ENCODE assay signal across 20 mouse cellular contexts in genomic region chr8:23511264-23511663, GRCm38 (mm10).
DNase-seq lines count a peak whose midpoint lies in the region; ATAC-seq and TF ChIP-seq lines count a peak whose summit lies in the region.
"Had no signal": no experiment of that assay in that cellular context is flagged by ENCODE, and none has a peak within 500 bp of the region (broad histone marks: within the 10 kb centered on the region; RNA-seq: fewer than 3 reads in every experiment).

No protein-coding gene starts in this region.

- DNase-seq in gastrocnemius, postnatal 25 days = peak; percentile 13
- DNase-seq in gastrocnemius, adult 8-10 months (ENCODE audit: low spot score in 2 of 2) = no peak
- DNase-seq in lung, postnatal 0 days (ENCODE audit: low spot score) = peak; percentile 74
- DNase-seq in lung, postnatal 4 days = no peak
- peak; percentile 93 for DNase-seq in fat pad, adult 2 months (ENCODE audit: extremely low read depth, low read depth, low spot score)
- no peak for DNase-seq in thymus, adult 2 months
- no peak for DNase-seq in kidney, adult 8-10 months
- DNase-seq: cerebellum, adult 2 months; cerebellum, postnatal 36 days; kidney, adult 9 months; midbrain, embryonic 14.5 days; thymus, postnatal 36 days had no signal

- H3K36me3 ChIP-seq in lung, postnatal 0 days (ENCODE audit: insufficient read depth, low read length) = no peaks in the 10 kb centered on the region
- H3K36me3 ChIP-seq in stomach, embryonic 16.5 days (ENCODE audit: control insufficient read depth, insufficient read depth, low read length) = no peaks in the 10 kb centered on the region
- H3K36me3 ChIP-seq in thymus, adult 2 months (ENCODE audit: control insufficient read depth, insufficient read depth, low read length) = no peaks in the 10 kb centered on the region
- H3K36me3 ChIP-seq: limb, embryonic 10.5 days; stomach, embryonic 15.5 days had no signal

- H3K4me2 ChIP-seq in lung, postnatal 0 days (replicated peaks; ENCODE audit: low read depth, low read length) = no peak overlapping the region
- H3K4me2 ChIP-seq in stomach, embryonic 16.5 days (ENCODE audit: low read depth, low read length) = no peak overlapping the region
- H3K4me2 ChIP-seq: forebrain, embryonic 13.5 days; hindbrain, embryonic 14.5 days; lung, embryonic 14.5 days; stomach, embryonic 15.5 days had no signal

- H3K4me3 ChIP-seq in lung, postnatal 0 days (ENCODE audit: low read depth, low read length) = no peak overlapping the region
- H3K4me3 ChIP-seq in stomach, embryonic 16.5 days (replicated peaks; ENCODE audit: low read length) = no peak overlapping the region
- no peak overlapping the region for H3K4me3 ChIP-seq in thymus, adult 2 months (ENCODE audit: control insufficient read depth, insufficient read depth, low read length)
- H3K4me3 ChIP-seq: forebrain, embryonic 13.5 days; heart, adult 2 months; limb, embryonic 10.5 days; megakaryocyte, embryonic 14.5 days; stomach, embryonic 15.5 days had no signal

- H3K9ac ChIP-seq in lung, postnatal 0 days (replicated peaks; ENCODE audit: low read depth) = no peak overlapping the region
- H3K9ac ChIP-seq in stomach, embryonic 16.5 days (ENCODE audit: low read length) = no peak overlapping the region
- H3K9ac ChIP-seq: forebrain, embryonic 13.5 days; hindbrain, embryonic 14.5 days; lung, embryonic 14.5 days; stomach, embryonic 15.5 days had no signal

- 0 out of 2 replicates have a peak, but pooled peaks cover 3% of the 10 kb centered on the region for H3K4me1 ChIP-seq in lung, postnatal 0 days (ENCODE audit: insufficient read depth, low read depth, low read length)
- no peaks in the 10 kb centered on the region for H3K4me1 ChIP-seq in stomach, embryonic 16.5 days (ENCODE audit: control insufficient read depth, insufficient read depth, low read length)
- H3K4me1 ChIP-seq in thymus, adult 2 months (replicated peaks; ENCODE audit: control insufficient read depth, insufficient read depth, low read length) = no peaks in the 10 kb centered on the region
- H3K4me1 ChIP-seq: forebrain, embryonic 13.5 days; megakaryocyte, embryonic 14.5 days had no signal

- no peak for TF ChIP-seq EP300 in lung, postnatal 0 days (IDR thresholded peaks at IDR 0.05)

- H3K9me3 ChIP-seq in lung, postnatal 0 days (ENCODE audit: low read length) = no peaks in the 10 kb centered on the region
- H3K9me3 ChIP-seq in stomach, embryonic 16.5 days (replicated peaks; ENCODE audit: control insufficient read depth, low read length) = no peaks in the 10 kb centered on the region
- H3K9me3 ChIP-seq: forebrain, embryonic 13.5 days; limb, embryonic 10.5 days; stomach, embryonic 15.5 days had no signal

- WGBS in lung, postnatal 0 days = 57% methylated on average over 1 of the region's 1 CpGs
- 56% methylated on average over 1 of the region's 1 CpGs for WGBS in stomach, embryonic 16.5 days
- 91% methylated on average over 1 of the region's 1 CpGs for WGBS in thymus, adult 2 months

- no peaks in the 10 kb centered on the region for H3K27me3 ChIP-seq in lung, postnatal 0 days (replicated peaks; ENCODE audit: insufficient read depth, low read length)
- no peaks in the 10 kb centered on the region for H3K27me3 ChIP-seq in stomach, embryonic 16.5 days (ENCODE audit: control insufficient read depth, insufficient read depth, low read length)
- no peaks in the 10 kb centered on the region for H3K27me3 ChIP-seq in thymus, adult 2 months (ENCODE audit: control insufficient read depth, insufficient read depth, low read length)
- H3K27me3 ChIP-seq: forebrain, embryonic 13.5 days; megakaryocyte, embryonic 14.5 days; stomach, embryonic 15.5 days had no signal

- no peak for TF ChIP-seq POLR2A in thymus, adult 2 months (IDR thresholded peaks at IDR 0.05; ENCODE audit: control insufficient read depth, extremely low read depth, insufficient read depth, low read length, poor library complexity)

- TF ChIP-seq CTCF in lung, postnatal 0 days (IDR thresholded peaks at IDR 0.05) = no peak
- no peak for TF ChIP-seq CTCF in thymus, adult 2 months (IDR thresholded peaks at IDR 0.05; ENCODE audit: borderline replicate concordance, control insufficient read depth, extremely low read depth, insufficient read depth, low read length, poor library complexity)

- ATAC-seq in lung, postnatal 0 days = peak; percentile 81
- ATAC-seq in stomach, embryonic 16.5 days (ENCODE audit: insufficient read depth, low FRiP score) = peak; percentile 47; the same call in 1 of the 2 replicates
- ATAC-seq: forebrain, embryonic 13.5 days had no signal

- H3K27ac ChIP-seq in lung, postnatal 0 days (ENCODE audit: low read length) = peak overlapping the region; percentile 9; the same call in 1 of the 2 replicates
- no peak overlapping the region for H3K27ac ChIP-seq in stomach, embryonic 16.5 days (ENCODE audit: low read length)
- H3K27ac ChIP-seq in thymus, adult 2 months (ENCODE audit: control insufficient read depth, insufficient read depth, low read length) = no peak overlapping the region
- H3K27ac ChIP-seq: forebrain, embryonic 13.5 days; heart, adult 2 months; hindbrain, embryonic 14.5 days; stomach, embryonic 15.5 days had no signal

Comparison
In these comparisons a context has a peak if more than half of its experiments do, and no peak if none do; other contexts are left out.
1. DNase-seq: peak in gastrocnemius, postnatal 25 days (single experiment), lung, postnatal 0 days (single experiment) and fat pad, adult 2 months (single experiment); none in gastrocnemius, adult 8-10 months (0 of 2), lung, postnatal 4 days (0 of 2), thymus, adult 2 months (single experiment) and kidney, adult 8-10 months (0 of 2).